Mouse (Mus musculus) olfactory bulb, adult 2 months (tissue): ENCODE measurements around the gene Ganab. TPM values are rescaled to one million over a fixed set of nuclear protein-coding genes. Genes with fewer than 3 reads are reported as not detected.

Experiments
- H3K27ac ChIP-seq: fragments of 200-500 bp; 2 replicates; pipeline ENCODE4 v1.5.1; 2012; ENCODE audit warnings: low read depth, low read length; ENCODE audit not compliant: insufficient read depth
- H3K4me1 ChIP-seq: fragments of 200-500 bp; 2 replicates; pipeline ENCODE4 v1.6.1; 2012; ENCODE audit warnings: low read length; ENCODE audit not compliant: control insufficient read depth, insufficient read depth
- H3K4me3 ChIP-seq: fragments of 200-500 bp; 2 replicates; pipeline ENCODE4 v1.5.1; 2012; ENCODE audit warnings: mild to moderate bottlenecking, low read depth, low read length, moderate library complexity; ENCODE audit not compliant: insufficient read depth
- CTCF ChIP-seq: fragments of 200-500 bp; IDR thresholded peaks from 2 replicates; pipeline ENCODE4 v1.5.1; 2012; ENCODE audit warnings: low read depth, mild to moderate bottlenecking, low read length, moderate library complexity; ENCODE audit not compliant: insufficient read depth
- POLR2A ChIP-seq: fragments of 200-500 bp; IDR thresholded peaks from 2 replicates; pipeline ENCODE4 v1.6.1; 2012; ENCODE audit warnings: mild to moderate bottlenecking, low read depth, low read length, moderate library complexity; ENCODE audit not compliant: insufficient read depth
- WGBS: fragments of 180-500 bp; shearing (Covaris S2); methylation state at CpG from one replicate; pipeline ENCODE4 v1.1.7; 2018; 5-methylcytosine and 5-hydroxymethylcytosine counted together
- polyA plus RNA-seq: library from polyadenylated mRNA; stranded (reverse); fragments of >200 nt; gene quantifications from 2 replicates; pipeline ENCODE4 v1.2.4, GENCODE M21; 2012; ENCODE audit warnings: low replicate concordance; ENCODE audit not compliant: missing spikeins, insufficient read depth, insufficient read length

Ganab gene
- polyA plus RNA-seq, 1 experiment, result not detected

DNA sequence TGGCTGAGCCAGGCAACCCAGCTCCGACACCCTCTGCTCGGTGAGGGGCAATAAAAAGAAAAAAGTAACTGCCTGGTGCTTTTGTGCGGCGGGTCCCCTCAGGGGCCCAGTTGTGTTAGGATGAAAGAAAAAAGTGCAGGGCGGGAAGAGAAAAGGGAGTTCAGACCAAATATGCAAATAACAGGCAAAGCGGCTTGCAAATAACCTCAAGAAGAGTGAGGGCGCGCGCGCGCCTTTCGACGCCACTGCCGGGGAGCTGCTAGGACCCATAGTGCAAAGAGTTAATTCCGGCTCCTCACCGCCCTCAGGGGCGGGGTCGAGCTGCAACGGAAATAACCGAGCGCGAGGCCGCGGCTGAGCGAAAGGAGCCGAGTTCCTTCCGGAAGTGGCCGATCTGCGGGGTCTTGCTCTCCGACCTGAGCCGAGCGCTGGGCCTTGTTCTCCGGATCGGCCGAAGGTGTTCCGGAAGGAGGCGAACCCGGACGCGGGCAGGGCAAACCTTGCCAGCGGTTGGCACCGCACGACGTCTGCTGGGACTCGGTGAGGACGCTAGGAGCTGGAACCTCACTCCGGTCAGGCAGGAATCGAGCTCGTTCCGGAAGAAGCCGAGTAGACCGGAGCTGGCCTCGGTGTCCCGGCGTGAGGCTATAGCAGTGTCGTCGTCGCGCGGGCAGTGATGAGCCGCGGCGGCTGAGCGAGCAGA is 43.8 kb downstream of the Ganab start, which contains the start of gene Mta2:
TSS of gene Mta2 (plus strand) at position 361 of the 703 bp plus-strand sequence.
- under 1% methylated on average over 64 of the region's 64 CpGs for WGBS
- peak within 1 kb of the TSS; percentile 83 for H3K4me3 ChIP-seq
- peak within 1 kb of the TSS; percentile 72 for H3K27ac ChIP-seq
- H3K4me1 ChIP-seq, result peaks cover 12% of the 10 kb centered on the region
- TF ChIP-seq CTCF, result no peak
- TF ChIP-seq POLR2A, result peak; percentile 45; the same call in 1 of the 2 replicates

DNA sequence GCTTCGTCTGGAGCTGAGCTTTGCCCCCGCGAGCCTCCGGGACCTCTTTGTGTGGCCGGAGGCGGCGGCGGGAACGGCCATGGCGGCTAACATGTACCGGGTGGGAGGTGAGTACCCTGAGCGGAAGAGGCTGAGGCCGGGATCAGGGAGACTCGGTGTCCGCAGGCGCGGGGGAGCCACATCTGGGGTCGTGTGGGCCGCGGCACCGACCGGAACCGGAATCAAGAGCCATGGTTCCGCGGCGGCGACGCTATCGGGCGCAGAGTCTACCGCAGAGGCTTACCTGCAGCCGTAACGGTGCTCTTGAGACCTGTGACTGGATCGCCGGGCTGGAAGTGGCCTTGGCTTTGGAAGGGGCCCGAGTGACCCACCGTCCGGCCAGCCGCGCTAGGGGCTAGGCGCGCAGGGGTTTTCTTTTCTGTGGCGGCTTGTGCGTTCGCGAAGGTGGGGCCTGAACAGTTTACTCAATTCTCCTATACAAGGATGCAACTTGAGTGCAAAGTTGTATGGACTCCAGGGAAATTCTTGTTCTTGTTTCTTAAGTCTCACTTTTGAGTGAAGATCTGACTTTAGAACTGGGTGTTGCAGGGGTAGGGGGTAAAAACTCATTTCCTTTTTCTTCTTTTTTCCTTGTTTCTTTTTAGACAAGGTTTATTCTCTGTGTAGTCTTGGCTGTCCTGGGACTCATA is 44.5 kb downstream of the Ganab start:
- Histone ChIP-seq H3K27ac (peak overlapping the region; percentile 72), H3K4me1 (peaks cover 12% of the 10 kb centered on the region), H3K4me3 (peak overlapping the region; percentile 83)
- no peak for TF ChIP-seq POLR2A
- no peak for TF ChIP-seq CTCF
- WGBS, result under 1% methylated on average over 46 of the region's 46 CpGs

DNA sequence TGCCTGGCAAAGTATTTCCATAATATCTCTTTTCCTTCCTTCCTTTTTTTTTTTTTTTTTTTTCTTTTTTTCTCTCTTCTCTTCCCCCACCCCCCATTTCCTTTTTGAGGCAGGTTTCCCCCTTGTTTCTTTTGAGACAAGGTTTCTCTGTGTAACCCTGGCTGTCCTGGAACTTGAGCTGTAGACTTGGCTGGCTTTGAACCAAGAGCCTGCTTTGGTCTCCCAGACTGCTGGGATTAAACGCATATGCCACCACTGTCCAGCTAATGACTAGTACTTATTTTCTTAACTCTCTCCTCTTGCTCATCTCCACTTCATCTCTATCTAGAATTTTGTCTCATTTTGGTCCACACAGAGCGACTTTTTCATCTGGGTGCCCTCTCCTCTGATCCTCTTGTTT is 45.2 kb downstream of the Ganab start:
- no peak for TF ChIP-seq POLR2A
- no peak for TF ChIP-seq CTCF
- H3K4me3 ChIP-seq, result peak overlapping the region; percentile 83
- H3K27ac ChIP-seq, result no peak overlapping the region
- H3K4me1 ChIP-seq, result peaks cover 12% of the 10 kb centered on the region
- WGBS, result 48% methylated on average over 2 of the region's 2 CpGs

DNA sequence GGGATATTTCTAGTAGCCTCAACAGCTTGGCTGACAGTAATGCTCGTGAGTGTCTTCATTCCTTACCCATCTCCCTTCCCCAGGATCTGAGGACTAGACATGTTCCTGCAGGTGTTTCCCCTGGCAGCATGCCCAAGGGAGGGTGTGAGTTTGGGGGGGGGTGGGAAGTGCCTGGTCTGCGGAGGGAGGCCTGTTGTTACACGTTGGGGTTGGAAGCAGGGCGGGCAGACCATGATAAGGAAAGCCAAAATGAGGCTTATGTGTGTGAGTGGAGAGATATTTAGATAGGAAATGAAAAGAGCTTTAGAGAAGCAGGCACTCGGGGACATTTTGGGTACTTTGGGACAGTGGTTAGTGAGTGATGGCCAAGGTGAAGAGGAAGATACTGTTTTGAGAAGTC is 46.2 kb downstream of the Ganab start:
- Histone ChIP-seq H3K27ac (no peak overlapping the region), H3K4me1 (peaks cover 12% of the 10 kb centered on the region), H3K4me3 (no peak overlapping the region)
- 39% methylated on average over 5 of the region's 5 CpGs for WGBS
- TF ChIP-seq POLR2A (no peak), CTCF (no peak)

DNA sequence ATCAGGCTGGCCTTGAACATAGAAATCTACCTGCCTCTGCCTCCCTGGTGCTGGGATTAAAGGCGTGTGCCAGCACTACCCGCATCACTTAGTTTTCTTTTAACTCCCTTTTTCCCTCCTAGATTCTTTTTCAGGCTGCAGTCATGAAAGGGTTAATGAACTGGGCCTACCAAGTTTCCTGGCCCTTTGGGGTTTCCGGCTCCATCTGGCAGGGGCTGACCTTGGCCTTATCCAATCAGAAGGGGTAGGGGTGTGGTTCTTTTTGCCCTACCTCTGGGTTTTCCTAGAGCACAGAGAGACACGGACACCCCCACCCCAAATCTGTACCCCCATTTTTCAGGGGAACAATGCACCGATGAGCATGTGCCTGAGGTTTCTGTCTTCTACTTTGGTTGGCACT is 46.9 kb downstream of the Ganab start:
- 19% methylated on average over 5 of the region's 5 CpGs for WGBS
- Histone ChIP-seq H3K4me3 (no peak overlapping the region), H3K27ac (no peak overlapping the region), H3K4me1 (peaks cover 12% of the 10 kb centered on the region)
- TF ChIP-seq POLR2A (no peak), CTCF (no peak)

DNA sequence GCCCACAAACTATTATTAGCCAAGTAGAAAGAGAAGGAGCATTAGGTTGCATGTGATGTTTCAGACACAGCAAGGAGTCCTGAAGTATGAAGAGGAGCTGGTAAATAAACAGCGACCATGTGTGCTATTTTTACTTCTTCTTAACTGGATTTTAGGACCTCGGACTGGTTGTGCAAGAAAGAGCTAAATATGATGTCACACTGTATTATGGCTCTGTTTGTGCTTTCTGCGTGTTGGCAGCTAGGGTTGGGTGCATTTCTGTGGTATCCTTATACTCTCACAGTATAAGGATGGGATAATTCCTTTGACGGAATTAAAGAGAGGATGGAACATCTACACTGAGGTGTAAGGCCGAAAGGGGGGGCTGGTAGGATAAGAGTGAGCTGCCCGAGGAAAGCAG is 47.4 kb downstream of the Ganab start:
- Histone ChIP-seq H3K27ac (no peak overlapping the region), H3K4me3 (no peak overlapping the region), H3K4me1 (peaks cover 12% of the 10 kb centered on the region)
- 52% methylated on average over 6 of the region's 6 CpGs for WGBS
- TF ChIP-seq POLR2A (no peak), CTCF (no peak)

DNA sequence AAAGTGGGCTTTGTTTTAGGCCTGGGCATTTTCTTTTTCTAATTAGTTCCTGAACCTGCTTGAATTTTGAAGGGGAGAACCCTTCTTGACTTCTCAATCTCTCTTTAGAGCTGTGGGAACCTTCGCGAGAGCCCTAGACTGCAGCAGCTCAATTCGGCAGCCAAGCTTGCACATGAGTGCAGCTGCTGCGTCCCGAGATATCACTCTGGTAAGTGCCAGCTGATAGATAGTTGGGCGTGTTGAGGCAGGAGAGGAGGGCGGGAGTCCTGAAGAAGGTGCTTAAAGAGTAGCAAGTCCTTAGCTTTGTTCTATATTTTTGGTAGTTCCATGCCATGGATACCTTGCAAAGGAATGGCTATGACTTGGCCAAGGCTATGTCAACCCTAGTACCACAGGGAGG is 49.1 kb downstream of the Ganab start:
- 92% methylated on average over 7 of the region's 7 CpGs for WGBS
- H3K27ac ChIP-seq, result no peak overlapping the region
- peaks cover 7% of the 10 kb centered on the region for H3K4me1 ChIP-seq
- no peak overlapping the region for H3K4me3 ChIP-seq
- TF ChIP-seq POLR2A (no peak), CTCF (no peak)

DNA sequence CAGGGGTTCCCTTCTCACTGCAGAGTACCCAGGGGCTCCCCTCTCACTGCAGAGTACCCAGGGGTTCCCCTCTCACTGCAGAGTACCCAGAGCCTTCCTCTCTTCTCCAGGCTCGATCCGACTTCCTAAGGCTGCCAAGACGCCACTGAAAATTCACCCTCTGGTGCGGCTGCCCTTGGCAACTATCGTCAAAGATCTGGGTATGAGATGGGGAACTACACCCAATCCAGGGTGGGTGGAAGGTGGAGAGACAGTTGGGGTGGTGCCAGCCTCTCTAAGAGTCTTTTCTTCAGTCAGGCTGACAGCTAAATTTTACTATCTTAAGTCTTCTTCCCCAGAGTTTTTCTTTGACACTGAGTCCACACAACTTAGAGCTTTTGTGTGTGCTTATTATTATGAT is 52.3 kb downstream of the Ganab start:
- no peak for TF ChIP-seq CTCF
- no peak for TF ChIP-seq POLR2A
- 89% methylated on average over 5 of the region's 5 CpGs for WGBS
- Histone ChIP-seq H3K27ac (no peak overlapping the region), H3K4me3 (no peak overlapping the region), H3K4me1 (no peaks in the 10 kb centered on the region)

DNA sequence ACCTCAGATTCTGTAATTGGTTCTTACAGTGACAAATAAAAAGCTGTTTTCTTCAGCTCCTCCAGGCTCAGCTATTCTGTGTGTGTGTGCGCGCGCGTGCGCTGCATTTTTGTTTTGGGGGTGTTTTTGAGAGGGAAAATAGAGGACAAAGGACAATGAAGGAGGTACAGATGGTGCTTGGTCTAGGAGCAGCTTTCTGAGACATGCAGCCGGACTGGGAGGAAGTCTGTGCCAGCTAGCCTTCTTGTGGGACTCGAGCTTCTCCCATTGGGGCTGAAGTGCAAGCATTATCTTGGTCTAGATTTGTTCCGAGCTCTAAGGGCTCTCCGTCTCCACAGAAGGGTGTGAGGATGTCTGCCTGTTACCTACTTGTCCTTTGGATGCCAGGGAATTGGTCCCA is 54.4 kb downstream of the Ganab start:
- H3K4me1 ChIP-seq, result no peaks in the 10 kb centered on the region
- no peak overlapping the region for H3K4me3 ChIP-seq
- TF ChIP-seq CTCF (no peak), POLR2A (no peak)
- H3K27ac ChIP-seq, result peak overlapping the region; percentile 49; the same call in 1 of the 2 replicates
- WGBS, result 37% methylated on average over 9 of the region's 9 CpGs
